Mouse (Mus musculus): ENCODE results near the gene Tbc1d16. TPM values are rescaled to one million over a fixed set of nuclear protein-coding genes. Genes with fewer than 3 reads are reported as not detected.

The Tbc1d16 gene
- polyA plus RNA-seq, 1 experiment from 2014 or later, result 25.3 TPM

GRCm38 (mm10) chr11:119228846-119229626 is 737 bp upstream of the Tbc1d16 start:
- peak overlapping the region; percentile 88 for H3K4me3 ChIP-seq
- DNase-seq (ENCODE audit: low spot score), result peak; percentile 91
- H3K36me3 ChIP-seq (replicated peaks), result peaks cover 31% of the 10 kb centered on the region
- 1% methylated on average over 34 of the region's 34 CpGs for WGBS
- peak overlapping the region; percentile 93 for H3K27ac ChIP-seq (replicated peaks)
- no peaks in the 10 kb centered on the region for H3K9me3 ChIP-seq
- peaks cover 61% of the 10 kb centered on the region for H3K4me1 ChIP-seq
- H3K27me3 ChIP-seq (replicated peaks; ENCODE audit: low read depth, poor library complexity, severe bottlenecking), result no peaks in the 10 kb centered on the region

DNA sequence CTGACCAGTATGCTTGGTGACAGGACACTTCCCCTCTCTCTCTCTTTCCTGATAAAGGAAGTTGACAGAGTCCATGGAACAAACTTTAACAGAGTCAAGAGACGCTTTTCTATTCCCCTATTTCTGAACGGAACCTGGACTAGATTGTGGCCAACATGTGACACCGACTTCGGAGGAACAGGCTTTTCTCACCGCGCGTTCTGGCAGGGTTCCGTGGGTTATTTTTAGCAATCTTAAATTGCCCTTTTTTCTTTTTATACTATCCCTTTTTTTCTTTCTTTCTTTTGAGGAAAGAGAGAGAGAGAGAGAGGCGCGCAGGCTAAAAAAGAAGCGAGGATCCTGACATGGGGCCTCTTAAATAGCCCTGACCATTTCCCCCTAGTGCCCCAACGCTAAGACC is 708 bp downstream of the Tbc1d16 start:
- WGBS, result 9% methylated on average over 12 of the region's 12 CpGs
- Histone ChIP-seq H3K9me3 (no peaks in the 10 kb centered on the region), H3K4me1 (peaks cover 76% of the 10 kb centered on the region), H3K36me3 (replicated peaks) (peaks cover 27% of the 10 kb centered on the region), H3K27ac (replicated peaks) (peak overlapping the region; percentile 93), H3K27me3 (replicated peaks; ENCODE audit: low read depth, poor library complexity, severe bottlenecking) (no peaks in the 10 kb centered on the region), H3K4me3 (peak overlapping the region; percentile 88)
- no peak for DNase-seq (ENCODE audit: low spot score)

DNA sequence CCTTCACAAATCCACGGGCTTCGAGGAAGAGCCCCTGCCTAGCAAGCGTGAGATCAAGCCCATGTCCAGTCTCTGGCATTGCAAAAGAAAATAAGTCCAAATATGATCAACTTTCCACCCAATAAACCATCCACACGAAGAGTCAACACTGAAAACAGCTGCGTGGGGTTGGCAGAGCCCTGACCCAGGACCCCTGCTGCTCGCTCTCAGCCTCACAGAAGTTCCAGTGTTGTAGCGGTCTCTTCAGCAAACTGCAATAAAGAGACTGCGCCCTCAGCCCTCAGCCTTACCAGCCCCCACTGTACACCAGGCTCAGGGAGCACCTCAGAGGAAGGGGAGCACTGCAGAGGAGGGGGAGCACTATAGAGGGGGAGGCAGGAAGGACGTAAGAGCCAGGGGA is 2.7 kb downstream of the Tbc1d16 start:
- peak overlapping the region; percentile 24; the same call in 1 of the 2 replicates for H3K27ac ChIP-seq (replicated peaks)
- DNase-seq (ENCODE audit: low spot score), result no peak
- H3K9me3 ChIP-seq, result no peaks in the 10 kb centered on the region
- H3K4me1 ChIP-seq, result peaks cover 93% of the 10 kb centered on the region
- H3K27me3 ChIP-seq (replicated peaks; ENCODE audit: low read depth, poor library complexity, severe bottlenecking), result no peaks in the 10 kb centered on the region
- WGBS, result 79% methylated on average over 9 of the region's 9 CpGs
- peaks cover 26% of the 10 kb centered on the region for H3K36me3 ChIP-seq (replicated peaks)
- H3K4me3 ChIP-seq, result peak overlapping the region; percentile 29; the same call in 1 of the 2 replicates

- Histone ChIP-seq H3K9me3 (no peaks in the 10 kb centered on the region), H3K4me1 (peaks cover 93% of the 10 kb centered on the region), H3K27ac (replicated peaks) (no peak overlapping the region), H3K36me3 (replicated peaks) (peaks cover 27% of the 10 kb centered on the region), H3K4me3 (no peak overlapping the region), H3K27me3 (replicated peaks; ENCODE audit: low read depth, poor library complexity, severe bottlenecking) (no peaks in the 10 kb centered on the region)
- WGBS, result 93% methylated on average over 6 of the region's 6 CpGs
- no peak for DNase-seq (ENCODE audit: low spot score)
Observed at GRCm38 (mm10) chr11:119224926-119225325, 3.4 kb downstream of the Tbc1d16 start.

- H3K27me3 ChIP-seq (replicated peaks; ENCODE audit: low read depth, poor library complexity, severe bottlenecking), result no peaks in the 10 kb centered on the region
- WGBS, result 90% methylated on average over 20 of the region's 20 CpGs
- no peak for DNase-seq (ENCODE audit: low spot score)
- no peak overlapping the region for H3K4me3 ChIP-seq
- peaks cover 91% of the 10 kb centered on the region for H3K4me1 ChIP-seq
- peak overlapping the region; percentile 7; the same call in 1 of the 2 replicates for H3K27ac ChIP-seq (replicated peaks)
- H3K36me3 ChIP-seq (replicated peaks), result peaks cover 31% of the 10 kb centered on the region
- H3K9me3 ChIP-seq, result no peaks in the 10 kb centered on the region
Observed at GRCm38 (mm10) chr11:119223124-119223890, 5.0 kb downstream of the Tbc1d16 start.

- no peak overlapping the region for H3K4me3 ChIP-seq
- peaks cover 90% of the 10 kb centered on the region for H3K4me1 ChIP-seq
- WGBS, result 43% methylated on average over 10 of the region's 11 CpGs
- H3K36me3 ChIP-seq (replicated peaks), result peaks cover 43% of the 10 kb centered on the region
- DNase-seq (ENCODE audit: low spot score), result peak; percentile 47
- H3K9me3 ChIP-seq, result no peaks in the 10 kb centered on the region
- no peaks in the 10 kb centered on the region for H3K27me3 ChIP-seq (replicated peaks; ENCODE audit: low read depth, poor library complexity, severe bottlenecking)
- peak overlapping the region; percentile 31; the same call in 1 of the 2 replicates for H3K27ac ChIP-seq (replicated peaks)
Observed at GRCm38 (mm10) chr11:119221812-119222510, 6.3 kb downstream of the Tbc1d16 start.

DNA sequence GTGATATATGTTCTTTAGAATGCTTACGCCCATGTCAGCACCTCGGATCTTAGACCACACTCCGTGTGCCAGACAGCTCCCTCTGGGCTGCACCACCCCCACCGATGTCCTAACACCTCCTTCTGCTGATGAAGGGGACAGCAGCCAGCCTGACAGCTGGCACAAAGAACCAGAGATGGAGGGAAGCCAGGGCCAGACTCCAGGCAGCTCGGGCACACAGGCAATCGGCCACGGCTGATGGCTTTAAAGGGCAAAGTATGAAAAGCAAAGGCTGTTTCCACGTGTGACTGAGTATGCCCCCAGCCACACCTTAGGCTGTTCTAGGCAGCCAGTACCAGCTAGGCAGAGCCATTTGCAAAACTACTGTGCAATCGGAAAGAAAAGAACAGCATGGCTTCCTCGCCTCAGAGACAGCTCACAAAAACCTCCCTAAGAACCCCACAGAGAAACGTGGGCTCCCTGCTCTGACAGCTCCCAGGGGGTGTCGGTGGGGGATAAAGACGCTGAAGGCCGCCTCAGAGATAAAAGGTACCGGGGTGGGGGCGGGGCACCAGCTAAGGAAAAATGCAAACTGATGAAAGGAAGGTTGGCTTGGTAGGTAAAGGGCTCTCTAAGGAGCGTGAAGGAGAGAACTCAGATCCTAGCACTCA is 8.4 kb downstream of the Tbc1d16 start:
- Histone ChIP-seq H3K4me1 (peaks cover 91% of the 10 kb centered on the region), H3K4me3 (no peak overlapping the region)

DNA sequence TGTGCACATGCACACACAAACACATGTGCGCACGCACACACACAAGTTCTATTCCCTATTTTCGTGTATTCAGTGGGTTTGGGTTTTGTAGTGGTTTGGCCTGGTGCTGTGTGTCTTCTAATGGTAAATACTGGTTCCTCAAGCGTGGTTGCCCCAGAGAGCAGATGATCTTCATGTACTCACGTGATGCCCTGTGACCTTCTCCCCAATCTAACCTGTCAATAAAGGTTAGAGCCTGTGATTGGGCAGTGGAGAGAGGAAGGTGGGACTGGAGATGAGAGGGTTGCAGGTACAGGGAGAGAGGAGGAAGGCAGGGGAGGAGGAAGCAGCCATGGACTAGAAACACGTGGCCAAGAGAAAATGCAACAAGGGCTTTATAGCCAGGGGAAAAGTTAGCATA is 10.4 kb downstream of the Tbc1d16 start:
- no peak overlapping the region for H3K4me3 ChIP-seq
- no peak for DNase-seq (ENCODE audit: low spot score)
- no peak overlapping the region for H3K27ac ChIP-seq (replicated peaks)
- H3K36me3 ChIP-seq (replicated peaks), result peaks cover 34% of the 10 kb centered on the region
- peaks cover 96% of the 10 kb centered on the region for H3K4me1 ChIP-seq
- H3K27me3 ChIP-seq (replicated peaks; ENCODE audit: low read depth, poor library complexity, severe bottlenecking), result no peaks in the 10 kb centered on the region
- no peaks in the 10 kb centered on the region for H3K9me3 ChIP-seq
- 88% methylated on average over 6 of the region's 6 CpGs for WGBS

More for the DNA sequence above, 8.4 kb downstream of the Tbc1d16 start:
- peaks cover 33% of the 10 kb centered on the region for H3K36me3 ChIP-seq (replicated peaks)
- no peaks in the 10 kb centered on the region for H3K27me3 ChIP-seq (replicated peaks; ENCODE audit: low read depth, poor library complexity, severe bottlenecking)
- peak overlapping the region; percentile 7 for H3K27ac ChIP-seq (replicated peaks)
- H3K9me3 ChIP-seq, result no peaks in the 10 kb centered on the region
- 19% methylated on average over 17 of the region's 17 CpGs for WGBS
- DNase-seq (ENCODE audit: low spot score), result no peak

DNA sequence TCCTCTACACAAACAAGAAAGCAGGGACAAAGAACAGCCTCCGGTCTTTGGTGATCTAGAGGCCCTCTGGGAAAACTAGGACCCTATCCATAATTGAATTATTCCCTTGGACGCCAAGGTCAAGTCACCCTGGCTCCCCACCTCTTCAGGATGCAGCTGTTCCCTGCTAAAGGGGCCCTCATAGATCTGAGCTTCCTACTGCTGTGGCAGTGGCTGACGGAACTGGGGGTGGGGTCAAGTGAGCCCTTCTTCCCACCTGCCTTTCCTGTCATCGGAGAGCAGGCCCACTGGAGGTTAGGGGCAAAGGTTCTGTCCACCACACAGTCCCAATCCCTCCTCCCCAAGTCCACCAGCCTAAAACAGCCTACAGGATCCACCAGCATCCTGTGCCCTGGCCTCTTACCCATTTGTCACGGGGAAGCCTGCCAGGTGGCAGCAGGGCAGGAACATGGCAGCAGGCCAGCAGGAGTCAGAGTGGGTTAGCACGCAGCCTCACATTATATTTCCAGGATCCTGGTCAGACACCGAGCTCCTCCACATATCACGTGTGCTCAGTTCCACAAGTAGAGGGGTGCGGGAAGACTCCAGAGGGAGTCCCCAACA is 12.3 kb downstream of the Tbc1d16 start:
- WGBS, result 58% methylated on average over 9 of the region's 9 CpGs
- H3K36me3 ChIP-seq (replicated peaks), result peaks cover 24% of the 10 kb centered on the region
- no peaks in the 10 kb centered on the region for H3K9me3 ChIP-seq
- no peak for DNase-seq (ENCODE audit: low spot score)
- peak overlapping the region; percentile 41 for H3K4me3 ChIP-seq
- peak overlapping the region; percentile 85 for H3K27ac ChIP-seq (replicated peaks)
- H3K4me1 ChIP-seq, result peaks cover 95% of the 10 kb centered on the region
- no peaks in the 10 kb centered on the region for H3K27me3 ChIP-seq (replicated peaks; ENCODE audit: low read depth, poor library complexity, severe bottlenecking)

GRCm38 (mm10) chr11:119215038-119215904 is 13.0 kb downstream of the Tbc1d16 start:
- Histone ChIP-seq H3K27ac (replicated peaks) (peak overlapping the region; percentile 85), H3K4me3 (peak overlapping the region; percentile 41), H3K4me1 (peaks cover 95% of the 10 kb centered on the region), H3K36me3 (replicated peaks) (peaks cover 26% of the 10 kb centered on the region), H3K9me3 (no peaks in the 10 kb centered on the region), H3K27me3 (replicated peaks; ENCODE audit: low read depth, poor library complexity, severe bottlenecking) (no peaks in the 10 kb centered on the region)
- peak; percentile 66 for DNase-seq (ENCODE audit: low spot score)
- 20% methylated on average over 18 of the region's 18 CpGs for WGBS

Measured in embryonic facial prominence, embryonic 10.5 days (tissue).